Mouse (Mus musculus) layer of hippocampus, adult 2 months (tissue): ENCODE measurements around the gene Catsper4. TPM values are rescaled to one million over a fixed set of nuclear protein-coding genes. Genes with fewer than 3 reads are reported as not detected.

ENCODE experiments used
- DNase-seq, 2 experiments: peaks; one replicate each; pipeline ENCODE4 v3.0.0; 2022; ENCODE audit warnings: low spot score in 2 of 2
- H3K27ac ChIP-seq: fragments of 200-600 bp; 2 replicates; pipeline ENCODE4 v1.8.1; 2022
- H3K4me3 ChIP-seq: fragments of 200-600 bp; 2 replicates; pipeline ENCODE4 v1.8.1; 2022; ENCODE audit warnings: mild to moderate bottlenecking
- CTCF ChIP-seq: fragments of 200-600 bp; conservative IDR thresholded peaks from 2 replicates; pipeline ENCODE4 v1.8.1; 2022; ENCODE audit warnings: antibody characterized with exemption, mild to moderate bottlenecking, moderate library complexity
- total RNA-seq, 2 experiments: library from RNA; stranded (reverse); gene quantifications; 2 replicates each; pipeline ENCODE4 v1.2.3; 2021

Gene Catsper4
- total RNA-seq, 2 experiments from 2014 or later = 0.90 TPM; not detected in 1

DNA sequence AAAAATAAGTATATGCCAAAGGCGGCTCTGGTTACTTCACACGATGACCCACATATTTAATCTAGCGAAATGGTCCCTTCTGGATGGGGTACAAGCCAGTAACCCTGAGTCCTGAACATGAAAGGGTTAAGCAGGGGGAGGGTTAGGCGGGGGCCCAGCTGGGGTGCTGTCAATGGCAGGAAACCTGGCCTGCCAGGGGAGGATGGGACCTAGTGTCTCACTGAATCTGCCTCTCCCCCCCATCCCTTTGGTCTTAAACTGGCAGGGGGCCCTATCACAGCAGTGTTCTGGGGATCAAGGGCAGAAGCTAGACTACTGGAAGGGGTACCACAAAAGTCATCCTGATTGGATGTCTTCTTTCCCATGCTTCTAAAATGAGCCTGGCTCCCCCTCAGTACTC lies 28.7 kb upstream of the Catsper4 start:
- H3K4me3 ChIP-seq = no peak overlapping the region
- no peak overlapping the region for H3K27ac ChIP-seq
- DNase-seq = no peak
- no peak for TF ChIP-seq CTCF

DNA sequence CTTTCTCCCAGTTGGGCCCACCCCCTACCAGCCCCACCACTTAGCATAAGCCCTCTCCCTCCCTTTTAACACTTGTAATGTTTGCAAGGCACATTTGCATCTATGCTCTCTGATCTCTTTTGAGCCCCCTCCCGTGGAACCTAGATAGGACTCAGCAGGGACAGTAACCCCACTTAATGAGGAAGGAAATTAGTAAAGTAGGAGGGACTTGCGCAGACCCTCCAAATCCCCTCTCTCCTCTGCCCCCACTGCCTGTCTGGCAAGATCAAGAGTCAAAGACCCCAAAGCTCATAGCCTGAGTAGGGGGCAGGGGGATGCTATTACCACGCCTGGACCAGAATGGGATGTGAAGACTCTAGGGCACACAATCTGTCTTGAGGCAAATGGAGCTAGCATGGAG lies 27.7 kb upstream of the Catsper4 start:
- Histone ChIP-seq H3K27ac (no peak overlapping the region), H3K4me3 (no peak overlapping the region)
- no peak for TF ChIP-seq CTCF
- no peak for DNase-seq

DNA sequence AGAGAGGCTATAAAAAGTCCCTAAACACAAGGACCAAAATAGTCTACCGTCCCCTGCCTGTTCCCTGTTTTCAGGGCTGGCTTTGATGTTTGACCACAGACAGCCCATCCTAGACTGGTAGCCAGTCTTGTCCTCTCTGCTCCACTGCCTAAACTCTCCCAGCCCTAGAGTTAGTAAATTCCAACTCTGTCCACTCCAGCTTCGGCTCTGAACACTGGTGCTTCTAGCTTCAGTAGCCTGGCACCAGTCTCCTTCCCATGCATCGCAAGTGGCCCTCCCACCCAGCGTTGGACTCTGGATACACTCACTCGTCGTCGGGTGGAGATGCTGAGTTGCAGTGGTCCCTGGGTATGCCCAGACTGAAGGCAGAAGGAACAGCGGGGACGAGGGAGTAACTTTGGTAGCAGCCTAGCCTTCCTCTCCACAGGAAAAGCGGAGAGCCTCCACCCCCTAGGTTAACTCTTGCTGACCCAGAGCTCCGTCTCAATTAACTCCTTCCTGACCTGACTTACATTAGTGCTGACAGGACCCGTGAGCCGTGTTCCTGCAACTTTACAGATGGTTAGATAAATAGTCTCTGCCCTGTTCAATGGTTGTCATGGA lies 26.6 kb upstream of the Catsper4 start, which contains the start of gene Grrp1:
Gene Grrp1, minus strand, starts transcription at position 385 of the 603 bp plus-strand sequence.
- TF ChIP-seq CTCF = no peak
- Histone ChIP-seq H3K27ac (peak within 1 kb of the TSS; percentile 65), H3K4me3 (peak within 1 kb of the TSS; percentile 41)
- DNase-seq = no peak

DNA sequence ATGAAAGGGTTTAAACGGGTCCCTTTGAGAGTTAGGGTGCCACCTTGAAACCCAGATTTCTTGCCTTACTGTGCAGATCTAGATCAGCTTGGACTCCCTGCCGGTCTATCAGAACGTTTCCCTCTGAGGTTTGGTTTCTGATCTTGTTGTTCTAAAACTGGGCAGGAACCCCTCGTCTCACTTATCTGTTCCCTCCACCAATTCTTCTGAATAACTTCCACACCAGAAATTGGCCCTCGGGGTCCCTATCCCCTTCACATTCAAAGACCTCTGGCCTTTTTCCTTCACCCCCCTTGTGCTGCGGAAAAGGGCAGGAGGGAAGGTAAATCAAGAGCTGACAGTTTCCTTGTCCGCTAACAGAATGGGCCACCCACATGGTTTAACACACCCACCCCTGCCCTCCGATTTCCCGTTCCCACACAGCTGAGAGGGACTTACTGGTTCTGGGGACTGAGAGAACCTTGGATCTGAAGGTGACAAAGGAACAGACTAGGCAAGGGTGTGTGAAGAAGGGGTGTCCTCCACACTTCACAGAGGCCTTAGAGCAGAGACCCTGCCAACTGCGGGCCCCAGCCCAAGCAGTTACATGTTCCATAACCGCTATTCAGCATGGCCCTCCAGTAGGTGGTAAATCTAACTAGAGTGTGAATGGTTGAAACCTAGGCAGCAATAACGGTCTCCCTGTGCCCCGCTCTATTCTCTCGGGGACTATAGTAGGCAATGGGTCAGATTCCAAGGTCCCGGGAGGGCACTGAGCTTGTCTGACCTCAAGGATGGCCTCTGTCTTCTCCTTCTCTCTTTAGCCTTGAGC lies 25.9 kb upstream of the Catsper4 start:
- no peak for DNase-seq
- TF ChIP-seq CTCF = no peak
- peak overlapping the region; percentile 41 for H3K4me3 ChIP-seq
- peak overlapping the region; percentile 65 for H3K27ac ChIP-seq

DNA sequence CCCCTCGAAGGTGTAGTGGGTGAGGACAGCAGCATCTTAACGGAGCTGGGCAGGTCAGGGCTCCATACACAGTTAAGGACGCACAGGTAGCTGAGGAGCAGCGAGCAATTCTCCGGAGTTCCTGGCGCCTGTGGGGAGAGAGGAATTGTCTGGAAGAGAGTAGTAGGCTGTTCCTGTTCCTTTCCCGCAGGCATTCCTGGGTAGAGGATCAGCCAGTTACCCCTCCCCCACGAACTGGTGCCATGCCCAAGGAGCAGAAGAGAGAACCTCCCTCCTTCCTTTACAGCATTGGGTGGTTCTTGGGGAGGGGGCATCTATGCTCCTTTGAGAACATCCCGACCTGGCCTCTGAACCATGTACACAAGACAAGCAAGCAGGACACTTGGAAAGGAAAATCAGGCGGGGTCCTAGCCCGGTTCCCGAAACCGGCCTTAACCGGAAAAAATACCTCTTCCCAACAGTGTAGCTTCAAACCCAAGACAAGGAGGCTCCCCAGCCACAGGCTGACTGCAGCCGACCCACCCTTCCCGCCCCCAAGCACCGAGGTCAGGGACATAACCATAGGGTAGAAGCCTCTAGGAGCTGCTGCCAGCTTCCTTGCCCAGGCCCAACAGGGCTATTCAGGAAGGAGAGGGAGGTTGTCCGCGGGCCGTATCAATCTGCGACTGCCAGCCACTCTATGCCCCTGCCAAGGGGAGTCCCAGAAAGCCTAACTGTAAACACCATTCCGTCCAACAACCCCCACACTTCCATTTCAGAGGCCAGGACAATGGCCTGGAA lies 25.1 kb upstream of the Catsper4 start:
- peak overlapping the region; percentile 65; the same call in 1 of the 2 replicates for H3K27ac ChIP-seq
- TF ChIP-seq CTCF = no peak
- peak overlapping the region; percentile 54 for H3K4me3 ChIP-seq
- no peak for DNase-seq

DNA sequence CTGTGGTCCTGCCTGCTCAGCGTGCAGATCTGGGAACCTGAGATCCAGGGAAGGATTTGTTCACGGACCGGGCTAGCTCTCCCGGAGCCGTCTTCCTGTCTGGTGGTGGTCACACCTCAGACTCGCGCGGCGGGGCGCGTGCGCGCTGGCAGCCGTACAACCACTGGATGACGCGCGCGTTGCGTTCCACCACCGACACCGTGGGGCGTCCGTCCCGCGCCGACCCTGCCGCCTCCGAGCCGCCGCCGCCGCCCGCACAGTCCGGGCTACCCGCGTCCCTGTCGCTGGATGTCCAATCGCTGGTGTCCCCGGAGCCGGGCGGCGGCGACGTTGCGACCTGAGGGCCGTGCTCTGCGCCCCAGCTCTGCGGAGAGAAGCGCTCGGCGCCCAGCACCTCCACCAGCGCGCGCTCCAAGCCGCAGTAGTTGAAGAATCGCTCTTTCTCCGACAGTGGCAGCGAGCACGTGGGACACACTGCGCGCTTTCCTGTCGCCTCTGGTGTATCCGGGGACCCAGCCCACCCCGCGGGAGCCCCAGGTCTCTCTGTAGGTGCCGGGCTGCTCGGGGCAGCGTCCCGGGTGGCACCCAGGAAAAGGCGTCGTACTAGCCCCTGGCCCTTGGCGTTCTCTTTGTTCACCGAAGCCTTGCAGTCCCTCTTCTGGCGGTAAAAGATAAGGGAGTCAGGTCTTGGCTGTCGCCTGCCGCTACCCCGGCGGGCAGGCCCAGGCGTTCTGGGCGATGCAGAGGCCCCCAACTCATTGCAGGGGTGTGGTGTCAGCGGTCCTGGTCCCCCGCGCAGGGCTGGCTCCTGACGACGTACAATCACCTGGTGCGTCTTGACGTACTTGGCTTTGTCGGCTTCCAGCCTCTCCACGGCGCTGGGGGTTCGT lies 24.3 kb upstream of the Catsper4 start:
- no peak for TF ChIP-seq CTCF
- H3K27ac ChIP-seq = peak overlapping the region; percentile 23; the same call in 1 of the 2 replicates
- DNase-seq = no peak
- peak overlapping the region; percentile 54 for H3K4me3 ChIP-seq

DNA sequence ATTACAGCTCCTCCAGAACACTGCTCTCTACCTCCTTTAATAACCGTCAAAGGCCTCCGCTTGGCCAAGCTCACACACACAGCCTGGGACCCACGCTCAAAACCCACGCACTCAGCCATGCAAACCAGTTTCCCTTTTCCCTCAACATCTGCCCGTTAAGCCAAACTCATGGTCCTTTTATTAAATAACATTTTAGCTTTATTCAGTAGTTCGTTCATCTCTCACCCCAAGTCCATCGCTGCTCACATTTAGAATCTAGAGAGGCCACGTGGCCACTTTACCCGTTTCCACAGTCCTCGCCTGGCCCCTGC lies 23.7 kb upstream of the Catsper4 start:
- TF ChIP-seq CTCF = no peak
- DNase-seq = no peak
- Histone ChIP-seq H3K4me3 (peak overlapping the region; percentile 54), H3K27ac (no peak overlapping the region)

DNA sequence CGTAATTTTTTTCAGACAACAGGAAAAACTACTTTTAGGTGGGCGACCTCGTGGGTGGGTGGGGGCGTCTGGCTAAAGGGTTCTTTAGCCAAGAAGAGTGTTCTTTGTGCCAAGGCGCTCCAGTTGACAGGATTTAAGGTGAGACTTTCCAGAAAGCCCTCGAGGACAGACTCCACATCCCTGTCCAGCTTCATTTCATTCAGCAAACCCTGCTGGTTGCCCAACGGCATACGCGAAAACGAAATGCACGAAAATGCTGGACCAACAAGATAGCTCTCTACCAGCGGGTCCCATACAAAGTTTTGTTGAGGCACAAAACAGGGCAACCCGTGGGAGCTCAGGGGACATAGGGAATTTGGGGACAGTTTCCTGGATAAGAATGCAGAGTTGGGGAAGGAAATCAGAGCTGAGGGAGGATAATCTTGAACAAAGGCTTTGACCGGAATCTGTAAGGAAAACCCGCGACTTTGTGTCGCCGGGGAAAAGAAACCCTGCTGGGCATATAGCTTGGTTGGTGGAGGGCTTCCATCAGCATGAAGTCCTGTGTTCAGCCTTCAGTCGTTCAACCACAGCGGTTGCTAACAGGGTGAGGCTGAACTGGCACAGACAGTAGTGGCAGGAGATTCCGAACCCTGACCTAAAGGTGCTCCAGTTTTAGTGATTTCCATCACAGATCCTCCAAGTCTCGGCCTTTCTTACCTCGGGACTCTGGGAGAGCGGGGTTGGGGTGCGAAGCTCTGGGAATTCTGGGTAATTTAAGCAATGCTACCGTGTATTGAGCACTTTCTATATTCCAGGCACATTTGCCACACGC lies 23.1 kb upstream of the Catsper4 start:
- no peak for DNase-seq
- no peak for TF ChIP-seq CTCF
- H3K27ac ChIP-seq = no peak overlapping the region

DNA sequence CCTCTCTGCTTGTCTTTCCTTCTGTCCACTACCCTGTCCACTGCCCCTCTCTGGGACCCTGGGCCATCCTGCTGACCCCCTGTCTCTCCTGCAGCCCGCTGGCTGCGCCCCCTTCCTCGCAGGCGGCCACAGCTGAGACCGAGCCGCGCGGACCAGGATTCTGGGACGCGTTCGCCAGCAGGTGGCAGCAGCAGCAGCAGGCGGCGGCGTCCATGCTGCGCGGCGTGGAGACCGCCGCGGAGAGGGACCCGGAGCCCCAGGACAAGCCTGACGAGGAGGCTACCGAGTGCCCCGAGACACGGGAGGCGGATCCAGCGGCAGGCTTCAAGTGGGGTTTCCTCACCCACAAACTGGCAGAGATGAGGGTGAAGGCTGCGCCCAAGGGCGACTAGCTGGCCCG lies 22.5 kb upstream of the Catsper4 start:
- DNase-seq = peak in 1 of 2 experiments; percentile 67
- peak; percentile 96 for TF ChIP-seq CTCF
- Histone ChIP-seq H3K27ac (no peak overlapping the region), H3K4me3 (peak overlapping the region; percentile 54)

More for the DNA sequence above, 23.1 kb upstream of the Catsper4 start:
- peak overlapping the region; percentile 54 for H3K4me3 ChIP-seq

DNA sequence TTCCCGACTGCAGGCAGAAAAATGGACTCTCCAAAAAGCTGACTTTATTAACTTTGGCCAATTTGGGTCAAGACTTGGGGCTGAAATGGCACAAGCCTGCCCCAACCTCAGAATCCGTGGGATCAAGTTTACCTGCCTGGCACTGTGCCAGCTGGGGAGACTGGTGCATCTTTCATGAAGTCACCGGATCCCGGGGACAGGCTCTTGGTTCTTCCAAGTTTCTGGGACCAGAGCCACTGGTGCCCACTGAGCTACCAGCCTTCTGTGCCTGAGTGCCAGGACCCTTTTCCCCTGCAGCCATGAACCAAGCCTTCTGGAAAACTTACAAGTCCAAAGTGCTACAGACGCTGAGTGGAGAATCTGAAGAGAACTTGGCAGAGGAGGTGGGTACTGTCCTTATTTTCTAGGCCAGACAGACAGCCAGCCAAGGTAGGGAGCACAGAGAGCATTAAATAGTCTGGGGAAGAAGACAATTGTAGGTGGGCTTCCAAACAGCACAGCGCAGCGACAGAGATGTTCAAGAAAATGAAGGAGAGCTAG lies 19.6 kb upstream of the Catsper4 start, which contains the start of gene Gm30191:
Gene Gm30191, plus strand, starts transcription at position 217 of the 540 bp plus-strand sequence.
- no peak for TF ChIP-seq CTCF
- Histone ChIP-seq H3K4me3 (peak within 1 kb of the TSS; percentile 89), H3K27ac (peak within 1 kb of the TSS; percentile 36; the same call in 1 of the 2 replicates)
- DNase-seq = no peak

DNA sequence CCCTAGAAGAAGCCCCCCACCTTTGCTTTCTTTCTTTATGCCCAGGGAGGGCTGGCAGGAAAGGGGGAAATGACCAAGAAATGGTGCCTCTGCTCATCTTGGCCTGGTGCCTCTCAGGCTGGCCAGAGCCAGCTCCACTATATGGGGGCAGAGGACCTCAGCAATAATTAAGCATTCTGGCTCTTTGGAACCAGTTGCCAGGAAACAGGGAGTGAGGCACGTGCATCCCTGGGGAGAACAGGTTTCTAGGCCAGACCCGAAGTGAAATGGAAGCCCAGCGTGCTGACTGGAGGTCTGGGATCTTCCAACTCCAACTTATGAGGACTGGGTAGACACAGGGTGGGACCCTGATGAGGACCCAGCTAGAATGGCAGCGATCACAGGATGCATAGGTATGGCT lies 19.1 kb upstream of the Catsper4 start:
- Histone ChIP-seq H3K27ac (no peak overlapping the region), H3K4me3 (no peak overlapping the region)
- TF ChIP-seq CTCF = no peak
- no peak for DNase-seq
